Mouse (Mus musculus) MEL (cell line): ENCODE data around the gene Foxr1. TPM values are rescaled to one million over a fixed set of nuclear protein-coding genes. Genes with fewer than 3 reads are reported as not detected.

Experiments used
- DNase-seq: peaks from one replicate; pipeline ENCODE4 v3.0.0; 2011; ENCODE audit warnings: low read depth, low spot score
- H3K27ac ChIP-seq: 2 replicates; pipeline ENCODE4 v1.5.1; 2012; ENCODE audit warnings: low read depth, mild to moderate bottlenecking, control low read depth, low read length, moderate library complexity; ENCODE audit not compliant: control insufficient read depth
- H3K27me3 ChIP-seq, 2 experiments: fragments of 150-350 bp in 1 of 2; sonication (generic) in 1 of 2; 2 replicates each; pipeline ENCODE4 v1.6.1; 2012; ENCODE audit warnings: low read length in 2 of 2, mild to moderate bottlenecking in 2 of 2, improper control_type of control experiment in 1 of 2, moderate library complexity in 1 of 2; ENCODE audit not compliant: insufficient read depth in 2 of 2, control insufficient read depth in 1 of 2
- H3K36me3 ChIP-seq, 2 experiments: 2 replicates each; pipeline ENCODE4 v1.6.1; 2012 to 2014; ENCODE audit warnings: low read length in 2 of 2, improper control_type of control experiment in 1 of 2, inconsistent platforms in 1 of 2, mild to moderate bottlenecking in 1 of 2; ENCODE audit not compliant: insufficient read depth in 2 of 2, control insufficient read depth in 1 of 2
- H3K4me1 ChIP-seq, 2 experiments: fragments of 150-350 bp in 1 of 2; sonication (generic) in 1 of 2; 2 replicates each; pipeline ENCODE4 v1.6.1; 2012; ENCODE audit warnings: low read length in 2 of 2, improper control_type of control experiment in 1 of 2, mild to moderate bottlenecking in 1 of 2; ENCODE audit not compliant: insufficient read depth in 2 of 2, control insufficient read depth in 1 of 2
- H3K4me3 ChIP-seq, 2 experiments: fragments of 150-350 bp in 1 of 2; sonication (generic) in 1 of 2; 2 replicates each; pipeline ENCODE4 v1.5.1; 2012; ENCODE audit warnings: low read depth in 2 of 2, low read length in 2 of 2, mild to moderate bottlenecking in 2 of 2, moderate library complexity in 2 of 2, control low read depth in 1 of 2, improper control_type of control experiment in 1 of 2; ENCODE audit not compliant: control insufficient read depth in 1 of 2, insufficient read depth in 1 of 2
- H3K79me2 ChIP-seq: 2 replicates; pipeline ENCODE4 v1.6.1; 2012; ENCODE audit warnings: mild to moderate bottlenecking, low read length, moderate library complexity; ENCODE audit not compliant: control insufficient read depth, poor library complexity, insufficient read depth
- H3K9ac ChIP-seq: 2 replicates; pipeline ENCODE4 v1.6.1; 2012; ENCODE audit warnings: low read depth, mild to moderate bottlenecking, control low read depth, low read length, moderate library complexity; ENCODE audit not compliant: control insufficient read depth, poor library complexity, severe bottlenecking
- H3K9me3 ChIP-seq: fragments of 150-350 bp; sonication (generic); replicated peaks from 2 replicates; pipeline ENCODE4 v1.6.1; 2012; ENCODE audit warnings: mild to moderate bottlenecking, low read length, improper control_type of control experiment, moderate library complexity; ENCODE audit not compliant: insufficient read depth
- BHLHE40 ChIP-seq: IDR thresholded peaks from 2 replicates; pipeline ENCODE4 v1.6.1; 2012; ENCODE audit warnings: low read depth, mild to moderate bottlenecking, inconsistent platforms, low read length, improper control_type of control experiment, borderline replicate concordance
- CHD1 ChIP-seq: IDR thresholded peaks from 2 replicates; pipeline ENCODE4 v1.6.1; 2012; ENCODE audit warnings: low read depth, mild to moderate bottlenecking, inconsistent platforms, low read length, improper control_type of control experiment
- CHD2 ChIP-seq: IDR thresholded peaks from 2 replicates; pipeline ENCODE4 v1.6.1; 2011; ENCODE audit warnings: low read length, improper control_type of control experiment
- CTCF ChIP-seq, 3 experiments: IDR thresholded peaks in 2 of 3; conservative IDR thresholded peaks in 1 of 3; 2 replicates each; pipeline ENCODE4 v1.5.1; 2011 to 2012; ENCODE audit warnings: low read length in 3 of 3, low read depth in 2 of 3, mild to moderate bottlenecking in 2 of 3, improper control_type of control experiment in 1 of 3, inconsistent platforms in 1 of 3, mixed read lengths in 1 of 3, moderate library complexity in 1 of 3; ENCODE audit not compliant: control insufficient read depth in 1 of 3, insufficient read depth in 1 of 3, poor library complexity in 1 of 3, severe bottlenecking in 1 of 3
- ELF1 ChIP-seq: IDR thresholded peaks from 2 replicates; pipeline ENCODE4 v1.6.1; 2014; ENCODE audit warnings: low read depth, mild to moderate bottlenecking, inconsistent platforms, low read length, improper control_type of control experiment, moderate library complexity
- GATA1 ChIP-seq: IDR thresholded peaks from 2 replicates; pipeline ENCODE4 v1.6.1; 2011; ENCODE audit warnings: low read depth, low read length, improper control_type of control experiment
- JUND ChIP-seq: IDR thresholded peaks from 2 replicates; pipeline ENCODE4 v1.6.1; 2011; ENCODE audit warnings: low read depth, mild to moderate bottlenecking, improper control_type of control experiment, low read length
- MAZ ChIP-seq: IDR thresholded peaks from 2 replicates; pipeline ENCODE4 v1.6.1; 2012; ENCODE audit warnings: low read depth, mild to moderate bottlenecking, inconsistent platforms, low read length, improper control_type of control experiment
- NELFE ChIP-seq: IDR thresholded peaks from 2 replicates; pipeline ENCODE4 v1.6.1; 2011; ENCODE audit warnings: low read depth, low read length, improper control_type of control experiment
- NRF1 ChIP-seq: IDR thresholded peaks from 2 replicates; pipeline ENCODE4 v1.6.1; 2014; ENCODE audit warnings: low read depth, mild to moderate bottlenecking, inconsistent platforms, low read length, improper control_type of control experiment, moderate library complexity; ENCODE audit not compliant: poor library complexity, insufficient read depth, severe bottlenecking
- POLR2A ChIP-seq, 2 experiments: IDR thresholded peaks; 2 replicates each; pipeline ENCODE4 v1.6.1; 2011 to 2012; ENCODE audit warnings: low read length in 2 of 2, mild to moderate bottlenecking in 2 of 2, control low read depth in 1 of 2, improper control_type of control experiment in 1 of 2, low read depth in 1 of 2, moderate library complexity in 1 of 2; ENCODE audit not compliant: control insufficient read depth in 1 of 2, insufficient read depth in 1 of 2, poor library complexity in 1 of 2
- POLR2AphosphoS2 ChIP-seq: IDR thresholded peaks from 2 replicates; pipeline ENCODE4 v1.6.1; 2011; ENCODE audit warnings: low read length, improper control_type of control experiment
- POLR2AphosphoS5 ChIP-seq: IDR thresholded peaks from 2 replicates; pipeline ENCODE4 v1.6.1; 2012; ENCODE audit warnings: low read depth, borderline replicate concordance, mild to moderate bottlenecking, inconsistent platforms, low read length, moderate library complexity, mixed read lengths
- RAD21 ChIP-seq: IDR thresholded peaks from 2 replicates; pipeline ENCODE4 v1.6.1; 2011; ENCODE audit warnings: mild to moderate bottlenecking, low read depth, low read length, improper control_type of control experiment
- RCOR1 ChIP-seq: IDR thresholded peaks from 2 replicates; pipeline ENCODE4 v1.6.1; 2012; ENCODE audit warnings: low read depth, mild to moderate bottlenecking, inconsistent platforms, low read length, improper control_type of control experiment
- SMC3 ChIP-seq: IDR thresholded peaks from 2 replicates; pipeline ENCODE4 v1.6.1; 2011; ENCODE audit warnings: low read depth, low read length, improper control_type of control experiment
- TAL1 ChIP-seq: IDR thresholded peaks from 2 replicates; pipeline ENCODE4 v1.6.1; 2012; ENCODE audit warnings: mild to moderate bottlenecking, inconsistent platforms, low read length, moderate library complexity, mixed read lengths
- TBP ChIP-seq: IDR thresholded peaks from 2 replicates; pipeline ENCODE4 v1.8.0; 2011; ENCODE audit warnings: low read depth, low read length, improper control_type of control experiment
- TCF12 ChIP-seq: IDR thresholded peaks from 2 replicates; pipeline ENCODE4 v1.6.1; 2014; ENCODE audit warnings: low read depth, mild to moderate bottlenecking, inconsistent platforms, low read length, improper control_type of control experiment, moderate library complexity
- UBTF ChIP-seq: IDR thresholded peaks from 2 replicates; pipeline ENCODE4 v1.6.1; 2012; ENCODE audit warnings: low read depth, mild to moderate bottlenecking, inconsistent platforms, low read length, improper control_type of control experiment, moderate library complexity, borderline replicate concordance; ENCODE audit not compliant: insufficient read depth
- USF1 ChIP-seq: IDR thresholded peaks from 2 replicates; pipeline ENCODE4 v1.6.1; 2014; ENCODE audit warnings: low read depth, mild to moderate bottlenecking, inconsistent platforms, low read length, improper control_type of control experiment, moderate library complexity
- USF2 ChIP-seq, 2 experiments: IDR thresholded peaks; 2 replicates each; pipeline ENCODE4 v1.6.1; 2011 to 2012; ENCODE audit warnings: improper control_type of control experiment in 2 of 2, low read length in 2 of 2, borderline replicate concordance in 1 of 2, inconsistent platforms in 1 of 2, low read depth in 1 of 2, mild to moderate bottlenecking in 1 of 2; ENCODE audit not compliant: insufficient read depth in 1 of 2
- ZKSCAN1 ChIP-seq: IDR thresholded peaks from 2 replicates; pipeline ENCODE4 v1.6.1; 2012; ENCODE audit warnings: low read depth, mild to moderate bottlenecking, inconsistent platforms, low read length, improper control_type of control experiment, moderate library complexity
- polyA plus RNA-seq, 2 experiments: library from polyadenylated mRNA; stranded (reverse) in 1 of 2; unstranded in 1 of 2; fragments of >175 nt in 1 of 2; fragments of >200 nt in 1 of 2; gene quantifications; 2 replicates each; pipeline versions ENCODE4 v1.2.1 to v1.2.4; 2012; ENCODE audit warnings: low replicate concordance in 2 of 2, low read depth in 1 of 2; ENCODE audit not compliant: insufficient read length in 2 of 2, insufficient read depth in 1 of 2, missing spikeins in 1 of 2
- total RNA-seq: library from RNA; depleted of rRNA; stranded (reverse); fragments of 300-350 nt; gene quantifications from 2 replicates; pipeline ENCODE4 v1.2.3, GENCODE M21; 2012

Foxr1 gene
- total and polyA plus RNA-seq, 3 experiments: 0.07 to 0.08 TPM; not detected in 1

GRCm38 (mm10) chr9:44489651-44490085, 48.7 kb upstream of the Foxr1 start:
- Histone ChIP-seq H3K79me2 (no peaks in the 10 kb centered on the region), H3K9me3 (no peaks in the 10 kb centered on the region), H3K4me3 (no peak overlapping the region), H3K27me3 (no peaks in the 10 kb centered on the region), H3K27ac (no peak overlapping the region), H3K4me1 (peaks cover 0 to 11% of the 10 kb centered on the region in 2 experiments; a peak in 2 of 4 replicates), H3K36me3 (peaks cover 0 to 6% of the 10 kb centered on the region in 2 experiments; a peak in 2 of 4 replicates), H3K9ac (no peak overlapping the region)
- TF ChIP-seq RAD21 (no peak), SMC3 (no peak), POLR2AphosphoS5 (no peak), NELFE (no peak), POLR2AphosphoS2 (no peak), NRF1 (no peak), ZKSCAN1 (no peak), USF2 (IDR thresholded peaks at IDR 0.05; ENCODE audit: borderline replicate concordance in 1 of 2, insufficient read depth in 1 of 2, low read depth in 1 of 2, low read length in 2 of 2) (no peak), CHD1 (no peak)
- no peak for DNase-seq

GRCm38 (mm10) chr9:44488855-44489381, 48.0 kb upstream of the Foxr1 start:
- no peak overlapping the region for H3K4me3 ChIP-seq
- TF ChIP-seq UBTF (no peak), TBP (no peak), ELF1 (no peak), RCOR1 (no peak), TCF12 (no peak), USF1 (no peak), BHLHE40 (no peak), CTCF (IDR thresholded peaks at IDR 0.05 in 2 of 3, conservative IDR thresholded peaks at IDR 0.05 in 1 of 3; ENCODE audit: control insufficient read depth in 1 of 3, insufficient read depth in 1 of 3, low read depth in 2 of 3, low read length in 3 of 3, poor library complexity in 1 of 3, severe bottlenecking in 1 of 3) (no peak), JUND (no peak), POLR2A (IDR thresholded peaks at IDR 0.05; ENCODE audit: control insufficient read depth in 1 of 2, insufficient read depth in 1 of 2, low read depth in 1 of 2, low read length in 2 of 2, poor library complexity in 1 of 2) (no peak), MAZ (no peak), GATA1 (no peak), CHD2 (no peak), CHD1 (no peak), TAL1 (no peak)
- no peak overlapping the region for H3K27ac ChIP-seq
- H3K9ac ChIP-seq: no peak overlapping the region
- H3K9me3 ChIP-seq: no peaks in the 10 kb centered on the region
- DNase-seq: no peak
- no peaks in the 10 kb centered on the region for H3K27me3 ChIP-seq
- peaks cover 0 to 6% of the 10 kb centered on the region in 2 experiments; a peak in 2 of 4 replicates for H3K36me3 ChIP-seq
- peaks cover 0 to 9% of the 10 kb centered on the region in 2 experiments; a peak in 2 of 4 replicates for H3K4me1 ChIP-seq
- H3K79me2 ChIP-seq: no peaks in the 10 kb centered on the region
